Mouse (Mus musculus) layer of hippocampus, postnatal 10 days (tissue): ENCODE data around the gene Pthlh. TPM values are rescaled to one million over a fixed set of nuclear protein-coding genes. Genes with fewer than 3 reads are reported as not detected.
A peak's percentile ranks its signal among the peaks of the same experiment; 100 is the strongest.
"Not testable (repeated sequence)": the region's sequence is repeated elsewhere in the genome, so short reads cannot be mapped to it uniquely, and the experiment has no call there.

Source experiments
- DNase-seq, 2 experiments: peaks; one replicate each; pipeline ENCODE4 v3.0.0; 2021; ENCODE audit warnings: low spot score in 2 of 2
- long read RNA-seq: library from polyadenylated mRNA; stranded (forward); transcript quantifications from one replicate; pipeline ENCODE4 v2.0.0, GENCODE M21; 2023
- total RNA-seq, 2 experiments: library from RNA; stranded (reverse); gene quantifications; 2 replicates each; pipeline ENCODE4 v1.2.3; 2021

The Pthlh gene
- 1 to 10 TPM; 1.6 to 2.5 TPM for total RNA-seq
- long read RNA-seq, partial matches to known transcripts, result 2 of 3 reads
- long read RNA-seq, other reads (novel, unspliced or antisense), result 0 of 3 reads

- DNase-seq, result peak; percentile 31 to 61
Observed at GRCm38 (mm10) chr6:147263587-147264565, at the start of gene Pthlh. Gene Pthlh (minus strand): TSS chr6:147264183.

- no peak for DNase-seq
Observed at GRCm38 (mm10) chr6:147313331-147313730, 49.3 kb upstream of the Pthlh start.

- DNase-seq, result no peak
Observed at GRCm38 (mm10) chr6:147310435-147310978, 46.5 kb upstream of the Pthlh start.

- peak in 1 of 2 experiments; percentile 46 for DNase-seq
Observed at GRCm38 (mm10) chr6:147310035-147310434, 46.1 kb upstream of the Pthlh start.

- DNase-seq, result not testable (repeated sequence)
Observed at GRCm38 (mm10) chr6:147304236-147304635, 40.3 kb upstream of the Pthlh start.

- no peak for DNase-seq
Observed at GRCm38 (mm10) chr6:147299607-147300006, 35.6 kb upstream of the Pthlh start.

- DNase-seq, result no peak
Observed at GRCm38 (mm10) chr6:147279309-147279708, 15.3 kb upstream of the Pthlh start.

GRCm38 (mm10) chr6:147268143-147268790 lies 4.3 kb upstream of the Pthlh start:
- no peak for DNase-seq

- no peak for DNase-seq
Observed at GRCm38 (mm10) chr6:147266466-147266865, 2.5 kb upstream of the Pthlh start.

- peak in 1 of 2 experiments; percentile 23 for DNase-seq
Observed at GRCm38 (mm10) chr6:147263178-147263577, 805 bp downstream of the Pthlh start.

GRCm38 (mm10) chr6:147261616-147262015 lies 2.4 kb downstream of the Pthlh start:
- no peak for DNase-seq

- DNase-seq, result no peak
Observed at GRCm38 (mm10) chr6:147260766-147261165, 3.2 kb downstream of the Pthlh start.

- DNase-seq, result no peak
Observed at GRCm38 (mm10) chr6:147247782-147248181, 16.2 kb downstream of the Pthlh start.

- no peak for DNase-seq
Observed at GRCm38 (mm10) chr6:147244294-147244693, 19.7 kb downstream of the Pthlh start.

- DNase-seq, result no peak
Observed at GRCm38 (mm10) chr6:147243655-147244054, 20.3 kb downstream of the Pthlh start.

GRCm38 (mm10) chr6:147241541-147241940 lies 22.4 kb downstream of the Pthlh start:
- no peak for DNase-seq

GRCm38 (mm10) chr6:147240203-147240804 lies 23.7 kb downstream of the Pthlh start:
- peak; percentile 65 to 74 for DNase-seq

- DNase-seq, result no peak
Observed at GRCm38 (mm10) chr6:147226696-147227095, 37.3 kb downstream of the Pthlh start.

GRCm38 (mm10) chr6:147219099-147219498 lies 44.9 kb downstream of the Pthlh start:
- DNase-seq, result no peak

- DNase-seq, result no peak
Observed at GRCm38 (mm10) chr6:147216156-147216555, 47.8 kb downstream of the Pthlh start.

GRCm38 (mm10) chr6:147207821-147208330 lies 56.1 kb downstream of the Pthlh start:
- no peak for DNase-seq
